Mouse (Mus musculus): ENCODE data around the gene Cacna1f.

Cacna1f gene

GRCm38 (mm10) chrX:7632560-7632959 is 25.7 kb downstream of the Cacna1f start:
- no peak for DNase-seq (ENCODE audit: low spot score)

GRCm38 (mm10) chrX:7635101-7635500 is 28.2 kb downstream of the Cacna1f start:
- DNase-seq (ENCODE audit: low spot score): no peak

- DNase-seq (ENCODE audit: low spot score): peak; percentile 72
Observed at GRCm38 (mm10) chrX:7638401-7639091, 31.7 kb downstream of the Cacna1f start, which contains the start of gene Syp. Gene Syp, plus strand, starts transcription at chrX:7638471.

- DNase-seq (ENCODE audit: low spot score): no peak
Observed at GRCm38 (mm10) chrX:7639536-7640325, 32.8 kb downstream of the Cacna1f start.

GRCm38 (mm10) chrX:7640785-7641184 is 33.9 kb downstream of the Cacna1f start:
- no peak for DNase-seq (ENCODE audit: low spot score)

GRCm38 (mm10) chrX:7645349-7645748 is 38.5 kb downstream of the Cacna1f start:
- peak; percentile 84 for DNase-seq (ENCODE audit: low spot score)

GRCm38 (mm10) chrX:7648671-7649304 is 41.9 kb downstream of the Cacna1f start:
- DNase-seq (ENCODE audit: low spot score): peak; percentile 90

GRCm38 (mm10) chrX:7657221-7657639 is 50.3 kb downstream of the Cacna1f start, which contains the start of gene Prickle3:
Gene Prickle3, plus strand, starts transcription at chrX:7657260.
- DNase-seq (ENCODE audit: low spot score): peak; percentile 65

GRCm38 (mm10) chrX:7658031-7658784 is 51.3 kb downstream of the Cacna1f start:
- DNase-seq (ENCODE audit: low spot score): no peak

- DNase-seq (ENCODE audit: low spot score): no peak
Observed at GRCm38 (mm10) chrX:7658785-7659589, 52.1 kb downstream of the Cacna1f start.

GRCm38 (mm10) chrX:7661086-7661485 is 54.2 kb downstream of the Cacna1f start:
- DNase-seq (ENCODE audit: low spot score): no peak

GRCm38 (mm10) chrX:7662936-7663335 is 56.1 kb downstream of the Cacna1f start:
- DNase-seq (ENCODE audit: low spot score): no peak

- no peak for DNase-seq (ENCODE audit: low spot score)
Observed at GRCm38 (mm10) chrX:7664791-7665190, 57.9 kb downstream of the Cacna1f start.

- no peak for DNase-seq (ENCODE audit: low spot score)
Observed at GRCm38 (mm10) chrX:7665739-7666502, 59.0 kb downstream of the Cacna1f start.

GRCm38 (mm10) chrX:7670390-7670881 is 63.6 kb downstream of the Cacna1f start:
- DNase-seq (ENCODE audit: low spot score): peak; percentile 22

- DNase-seq (ENCODE audit: low spot score): peak; percentile 13
Observed at GRCm38 (mm10) chrX:7670921-7671623, 64.2 kb downstream of the Cacna1f start, which contains the start of gene Plp2. Gene Plp2, minus strand, starts transcription at chrX:7671390.

- DNase-seq (ENCODE audit: low spot score): no peak
Observed at GRCm38 (mm10) chrX:7672739-7673138, 65.9 kb downstream of the Cacna1f start.

GRCm38 (mm10) chrX:7673578-7674281 is 66.8 kb downstream of the Cacna1f start:
- no peak for DNase-seq (ENCODE audit: low spot score)
